Mouse (Mus musculus): ENCODE data around the gene Arhgef3. TPM values are rescaled to one million over a fixed set of nuclear protein-coding genes. Genes with fewer than 3 reads are reported as not detected.
A peak's percentile ranks its signal among the peaks of the same experiment; 100 is the strongest.

Gene Arhgef3
- polyA plus RNA-seq, 1 experiment from 2014 or later, result 12.8 TPM

GRCm38 (mm10) chr14:27149401-27149800, 34.7 kb downstream of the Arhgef3 start:
- Histone ChIP-seq H3K4me2 (ENCODE audit: low read depth, low read length) (no peak overlapping the region), H3K9ac (ENCODE audit: low read length) (no peak overlapping the region), H3K4me3 (ENCODE audit: low read length) (no peak overlapping the region), H3K4me1 (replicated peaks; ENCODE audit: control insufficient read depth, insufficient read depth, low read length) (0 out of 2 replicates have a peak, but pooled peaks cover 3% of the 10 kb centered on the region), H3K36me3 (ENCODE audit: control insufficient read depth, insufficient read depth, low read length) (no peaks in the 10 kb centered on the region), H3K27me3 (ENCODE audit: control insufficient read depth, insufficient read depth, low read depth, low read length) (no peaks in the 10 kb centered on the region), H3K27ac (ENCODE audit: low read length) (no peak overlapping the region), H3K9me3 (ENCODE audit: control insufficient read depth, low read length) (no peaks in the 10 kb centered on the region)
- WGBS, result 82% methylated on average over 5 of the region's 5 CpGs
- no peak for ATAC-seq (ENCODE audit: low read depth)

DNA sequence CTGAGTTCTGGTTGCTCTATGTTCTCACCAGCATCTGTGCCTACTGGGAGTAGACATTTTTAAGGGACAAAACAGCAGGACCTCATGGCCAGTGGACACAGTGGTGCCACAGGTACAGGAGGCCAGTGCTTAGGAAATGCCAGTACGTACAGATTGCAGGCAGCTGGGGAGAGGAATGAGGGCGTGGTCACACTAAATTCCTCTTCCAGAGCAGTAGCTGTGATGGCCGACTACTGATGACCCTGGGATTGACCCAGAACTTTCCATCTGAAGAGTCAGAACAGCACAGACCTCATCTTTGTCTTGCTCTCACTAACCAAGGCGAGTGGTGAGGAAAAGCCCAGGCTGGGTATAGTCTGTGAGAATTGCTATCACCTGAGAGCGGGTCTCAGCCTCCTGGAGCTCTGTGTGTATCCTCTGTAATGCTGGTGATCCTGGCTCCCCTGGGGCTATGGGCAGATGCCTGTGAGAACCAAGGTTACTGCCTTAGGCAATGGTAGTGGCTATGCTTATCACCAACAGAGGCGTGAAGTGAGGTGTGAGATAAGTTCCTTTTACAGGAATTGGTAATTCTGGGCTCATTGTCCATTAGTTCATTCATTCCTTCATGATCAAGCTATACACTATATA, 35.4 kb downstream of the Arhgef3 start:
- H3K9ac ChIP-seq (ENCODE audit: low read length), result no peak overlapping the region
- ATAC-seq (ENCODE audit: low read depth), result no peak
- no peak overlapping the region for H3K4me2 ChIP-seq (ENCODE audit: low read depth, low read length)
- H3K4me3 ChIP-seq (ENCODE audit: low read length), result no peak overlapping the region
- 53% methylated on average over 6 of the region's 6 CpGs for WGBS
- H3K27ac ChIP-seq (ENCODE audit: low read length), result no peak overlapping the region
- no peaks in the 10 kb centered on the region for H3K36me3 ChIP-seq (ENCODE audit: control insufficient read depth, insufficient read depth, low read length)
- 0 out of 2 replicates have a peak, but pooled peaks cover 3% of the 10 kb centered on the region for H3K4me1 ChIP-seq (replicated peaks; ENCODE audit: control insufficient read depth, insufficient read depth, low read length)
- H3K9me3 ChIP-seq (ENCODE audit: control insufficient read depth, low read length), result no peaks in the 10 kb centered on the region
- H3K27me3 ChIP-seq (ENCODE audit: control insufficient read depth, insufficient read depth, low read depth, low read length), result no peaks in the 10 kb centered on the region

GRCm38 (mm10) chr14:27151432-27151831, 36.7 kb downstream of the Arhgef3 start:
- H3K36me3 ChIP-seq (ENCODE audit: control insufficient read depth, insufficient read depth, low read length), result no peaks in the 10 kb centered on the region
- ATAC-seq (ENCODE audit: low read depth), result peak; percentile 86
- H3K9ac ChIP-seq (ENCODE audit: low read length), result no peak overlapping the region
- no peak overlapping the region for H3K4me3 ChIP-seq (ENCODE audit: low read length)
- H3K9me3 ChIP-seq (ENCODE audit: control insufficient read depth, low read length), result no peaks in the 10 kb centered on the region
- 16% methylated on average over 8 of the region's 8 CpGs for WGBS
- H3K27ac ChIP-seq (ENCODE audit: low read length), result peak overlapping the region; percentile 37; the same call in 1 of the 2 replicates
- H3K27me3 ChIP-seq (ENCODE audit: control insufficient read depth, insufficient read depth, low read depth, low read length), result no peaks in the 10 kb centered on the region
- no peak overlapping the region for H3K4me2 ChIP-seq (ENCODE audit: low read depth, low read length)
- 0 out of 2 replicates have a peak, but pooled peaks cover 3% of the 10 kb centered on the region for H3K4me1 ChIP-seq (replicated peaks; ENCODE audit: control insufficient read depth, insufficient read depth, low read length)

GRCm38 (mm10) chr14:27155088-27155487, 40.4 kb downstream of the Arhgef3 start:
- WGBS, result 60% methylated on average over 6 of the region's 6 CpGs
- no peak overlapping the region for H3K4me2 ChIP-seq (ENCODE audit: low read depth, low read length)
- ATAC-seq (ENCODE audit: low read depth), result no peak
- no peaks in the 10 kb centered on the region for H3K36me3 ChIP-seq (ENCODE audit: control insufficient read depth, insufficient read depth, low read length)
- H3K27ac ChIP-seq (ENCODE audit: low read length), result no peak overlapping the region
- no peak overlapping the region for H3K9ac ChIP-seq (ENCODE audit: low read length)
- no peaks in the 10 kb centered on the region for H3K27me3 ChIP-seq (ENCODE audit: control insufficient read depth, insufficient read depth, low read depth, low read length)
- H3K4me3 ChIP-seq (ENCODE audit: low read length), result no peak overlapping the region
- no peaks in the 10 kb centered on the region for H3K9me3 ChIP-seq (ENCODE audit: control insufficient read depth, low read length)
- 0 out of 2 replicates have a peak, but pooled peaks cover 3% of the 10 kb centered on the region for H3K4me1 ChIP-seq (replicated peaks; ENCODE audit: control insufficient read depth, insufficient read depth, low read length)

DNA sequence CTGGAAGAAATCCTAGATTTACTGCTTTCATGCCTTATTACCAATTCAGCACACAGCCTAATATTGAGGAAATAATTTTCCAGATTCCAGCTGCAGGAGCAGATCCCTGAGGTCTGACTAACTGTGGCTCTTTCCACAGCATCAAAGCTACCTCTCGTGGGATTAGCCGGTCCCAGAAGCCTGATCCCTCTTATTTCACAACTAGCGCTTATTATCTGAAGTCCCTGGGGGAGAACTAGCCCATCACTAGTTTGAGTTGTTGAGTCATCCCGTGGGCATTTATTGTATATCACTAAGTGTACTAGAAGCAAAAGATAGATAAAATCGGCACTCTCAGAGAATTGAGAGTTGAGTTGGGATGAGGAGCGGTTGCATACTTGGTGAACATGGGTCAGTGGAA, 41.3 kb downstream of the Arhgef3 start:
- H3K4me1 ChIP-seq (replicated peaks; ENCODE audit: control insufficient read depth, insufficient read depth, low read length), result no peaks in the 10 kb centered on the region
- no peak overlapping the region for H3K4me3 ChIP-seq (ENCODE audit: low read length)
- no peak overlapping the region for H3K9ac ChIP-seq (ENCODE audit: low read length)
- H3K27ac ChIP-seq (ENCODE audit: low read length), result no peak overlapping the region
- no peaks in the 10 kb centered on the region for H3K27me3 ChIP-seq (ENCODE audit: control insufficient read depth, insufficient read depth, low read depth, low read length)
- WGBS, result 82% methylated on average over 6 of the region's 6 CpGs
- ATAC-seq (ENCODE audit: low read depth), result no peak
- no peaks in the 10 kb centered on the region for H3K9me3 ChIP-seq (ENCODE audit: control insufficient read depth, low read length)
- no peak overlapping the region for H3K4me2 ChIP-seq (ENCODE audit: low read depth, low read length)
- H3K36me3 ChIP-seq (ENCODE audit: control insufficient read depth, insufficient read depth, low read length), result no peaks in the 10 kb centered on the region

GRCm38 (mm10) chr14:27158133-27158532, 43.4 kb downstream of the Arhgef3 start:
- Histone ChIP-seq H3K36me3 (ENCODE audit: control insufficient read depth, insufficient read depth, low read length) (no peaks in the 10 kb centered on the region), H3K4me1 (replicated peaks; ENCODE audit: control insufficient read depth, insufficient read depth, low read length) (no peaks in the 10 kb centered on the region), H3K27me3 (ENCODE audit: control insufficient read depth, insufficient read depth, low read depth, low read length) (no peaks in the 10 kb centered on the region), H3K4me3 (ENCODE audit: low read length) (no peak overlapping the region), H3K27ac (ENCODE audit: low read length) (no peak overlapping the region), H3K9ac (ENCODE audit: low read length) (no peak overlapping the region), H3K4me2 (ENCODE audit: low read depth, low read length) (no peak overlapping the region), H3K9me3 (ENCODE audit: control insufficient read depth, low read length) (no peaks in the 10 kb centered on the region)
- ATAC-seq (ENCODE audit: low read depth), result no peak
- WGBS, result 70% methylated on average over 3 of the region's 3 CpGs

GRCm38 (mm10) chr14:27158782-27159181, 44.1 kb downstream of the Arhgef3 start:
- H3K27me3 ChIP-seq (ENCODE audit: control insufficient read depth, insufficient read depth, low read depth, low read length), result no peaks in the 10 kb centered on the region
- H3K36me3 ChIP-seq (ENCODE audit: control insufficient read depth, insufficient read depth, low read length), result no peaks in the 10 kb centered on the region
- no peak overlapping the region for H3K27ac ChIP-seq (ENCODE audit: low read length)
- no peaks in the 10 kb centered on the region for H3K9me3 ChIP-seq (ENCODE audit: control insufficient read depth, low read length)
- no peaks in the 10 kb centered on the region for H3K4me1 ChIP-seq (replicated peaks; ENCODE audit: control insufficient read depth, insufficient read depth, low read length)
- ATAC-seq (ENCODE audit: low read depth), result no peak
- H3K4me3 ChIP-seq (ENCODE audit: low read length), result no peak overlapping the region
- WGBS, result 35% methylated on average over 2 of the region's 2 CpGs
- H3K4me2 ChIP-seq (ENCODE audit: low read depth, low read length), result no peak overlapping the region
- no peak overlapping the region for H3K9ac ChIP-seq (ENCODE audit: low read length)

GRCm38 (mm10) chr14:27160762-27161161, 46.1 kb downstream of the Arhgef3 start:
- H3K4me3 ChIP-seq (ENCODE audit: low read length), result no peak overlapping the region
- H3K27me3 ChIP-seq (ENCODE audit: control insufficient read depth, insufficient read depth, low read depth, low read length), result no peaks in the 10 kb centered on the region
- H3K9me3 ChIP-seq (ENCODE audit: control insufficient read depth, low read length), result no peaks in the 10 kb centered on the region
- H3K27ac ChIP-seq (ENCODE audit: low read length), result no peak overlapping the region
- no peaks in the 10 kb centered on the region for H3K4me1 ChIP-seq (replicated peaks; ENCODE audit: control insufficient read depth, insufficient read depth, low read length)
- ATAC-seq (ENCODE audit: low read depth), result no peak
- 84% methylated on average over 7 of the region's 7 CpGs for WGBS
- no peak overlapping the region for H3K4me2 ChIP-seq (ENCODE audit: low read depth, low read length)
- no peak overlapping the region for H3K9ac ChIP-seq (ENCODE audit: low read length)
- H3K36me3 ChIP-seq (ENCODE audit: control insufficient read depth, insufficient read depth, low read length), result no peaks in the 10 kb centered on the region

DNA sequence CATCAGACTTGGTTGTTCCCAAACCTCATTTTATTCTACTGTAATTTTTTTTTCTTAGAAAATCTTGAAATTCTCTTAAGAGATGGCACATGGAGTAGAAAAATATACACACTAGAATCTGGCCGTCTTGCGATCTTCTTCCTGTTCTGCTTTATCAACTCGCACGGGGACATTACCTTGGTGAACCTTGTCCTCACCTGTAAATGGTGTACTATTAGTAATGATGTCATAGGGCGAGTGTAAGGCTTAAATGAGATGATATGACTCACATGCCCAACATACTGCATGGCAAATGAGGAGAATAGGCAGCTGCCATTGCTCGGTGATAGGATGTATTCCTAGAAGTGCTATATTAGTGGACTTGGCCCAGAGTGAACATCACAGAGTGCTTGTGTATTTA, 49.9 kb downstream of the Arhgef3 start:
- WGBS, result 81% methylated on average over 6 of the region's 6 CpGs

More for the DNA sequence above, 49.9 kb downstream of the Arhgef3 start:
- ATAC-seq (ENCODE audit: low read depth), result no peak
- H3K9ac ChIP-seq (ENCODE audit: low read length), result no peak overlapping the region
- no peaks in the 10 kb centered on the region for H3K36me3 ChIP-seq (ENCODE audit: control insufficient read depth, insufficient read depth, low read length)
- H3K27me3 ChIP-seq (ENCODE audit: control insufficient read depth, insufficient read depth, low read depth, low read length), result no peaks in the 10 kb centered on the region
- no peaks in the 10 kb centered on the region for H3K4me1 ChIP-seq (replicated peaks; ENCODE audit: control insufficient read depth, insufficient read depth, low read length)
- H3K9me3 ChIP-seq (ENCODE audit: control insufficient read depth, low read length), result no peaks in the 10 kb centered on the region
- no peak overlapping the region for H3K27ac ChIP-seq (ENCODE audit: low read length)
- H3K4me2 ChIP-seq (ENCODE audit: low read depth, low read length), result no peak overlapping the region
- H3K4me3 ChIP-seq (ENCODE audit: low read length), result no peak overlapping the region
